Mouse (Mus musculus) urinary bladder, adult 2 months (tissue): ENCODE data around the gene Agtr1b. TPM values are rescaled to one million over a fixed set of nuclear protein-coding genes. Genes with fewer than 3 reads are reported as not detected.

Experiments
- DNase-seq: peaks from one replicate; pipeline ENCODE4 v3.0.0; 2022; ENCODE audit warnings: low spot score
- polyA plus RNA-seq: library from polyadenylated mRNA; depleted of rRNA; stranded (reverse); fragments of >200 nt; gene quantifications from 2 replicates; pipeline ENCODE4 v1.2.3, GENCODE M21; 2012; rRNA removed

Gene Agtr1b
- polyA plus RNA-seq: 0.93 and 1.3 TPM in 2 replicates

- DNase-seq: no peak
Observed at GRCm38 (mm10) chr3:20366558-20367522, at the start of gene Agtr1b. Agtr1b (minus strand) TSS chr3:20367177.

GRCm38 (mm10) chr3:20353598-20353997, 13.4 kb downstream of the Agtr1b start:
- no peak for DNase-seq

GRCm38 (mm10) chr3:20348206-20348605, 18.8 kb downstream of the Agtr1b start:
- no peak for DNase-seq

GRCm38 (mm10) chr3:20340402-20340801, 26.6 kb downstream of the Agtr1b start:
- no peak for DNase-seq

GRCm38 (mm10) chr3:20334681-20335080, 32.3 kb downstream of the Agtr1b start:
- no peak for DNase-seq

- no peak for DNase-seq
Observed at GRCm38 (mm10) chr3:20317233-20317632, 49.7 kb downstream of the Agtr1b start.

- DNase-seq: no peak
Observed at GRCm38 (mm10) chr3:20309142-20309541, 57.8 kb downstream of the Agtr1b start.

GRCm38 (mm10) chr3:20307256-20307655, 59.7 kb downstream of the Agtr1b start:
- no peak for DNase-seq

- DNase-seq: no peak
Observed at GRCm38 (mm10) chr3:20304758-20305352, 62.1 kb downstream of the Agtr1b start.

GRCm38 (mm10) chr3:20295546-20295945, 71.4 kb downstream of the Agtr1b start:
- no peak for DNase-seq

- no peak for DNase-seq
Observed at GRCm38 (mm10) chr3:20294542-20295348, 72.2 kb downstream of the Agtr1b start.

GRCm38 (mm10) chr3:20291370-20291769, 75.6 kb downstream of the Agtr1b start:
- no peak for DNase-seq

GRCm38 (mm10) chr3:20288761-20289160, 78.2 kb downstream of the Agtr1b start:
- DNase-seq: no peak

GRCm38 (mm10) chr3:20281796-20282195, 85.2 kb downstream of the Agtr1b start:
- DNase-seq: no peak

GRCm38 (mm10) chr3:20275633-20276032, 91.3 kb downstream of the Agtr1b start, which contains the start of gene Cpb1:
Cpb1 (minus strand) TSS chr3:20275733.
- no peak for DNase-seq

Other genes starting within 250 kb of the Agtr1b start
- gene Gyg, start 211.9 kb downstream of the Agtr1b start, polyA plus RNA-seq: 45.2 and 52.0 TPM in 2 replicates
- 4.4 and 5.7 TPM in 2 replicates for gene Cpa3, start 125.0 kb downstream of the Agtr1b start, polyA plus RNA-seq
- gene Cpb1, start 91.4 kb downstream of the Agtr1b start, polyA plus RNA-seq: 0.94 and 1.4 TPM in 2 replicates